Mouse (Mus musculus) CD4-positive, CD25-positive, alpha-beta regulatory T cell, adult 2 months (primary cell): Measurements from ENCODE around the gene D930007J09Rik.

Experiments used
- DNase-seq: peaks from one replicate; pipeline ENCODE4 v3.0.0-alpha.2; 2012; ENCODE audit warnings: low read depth, low spot score

The D930007J09Rik gene

DNA sequence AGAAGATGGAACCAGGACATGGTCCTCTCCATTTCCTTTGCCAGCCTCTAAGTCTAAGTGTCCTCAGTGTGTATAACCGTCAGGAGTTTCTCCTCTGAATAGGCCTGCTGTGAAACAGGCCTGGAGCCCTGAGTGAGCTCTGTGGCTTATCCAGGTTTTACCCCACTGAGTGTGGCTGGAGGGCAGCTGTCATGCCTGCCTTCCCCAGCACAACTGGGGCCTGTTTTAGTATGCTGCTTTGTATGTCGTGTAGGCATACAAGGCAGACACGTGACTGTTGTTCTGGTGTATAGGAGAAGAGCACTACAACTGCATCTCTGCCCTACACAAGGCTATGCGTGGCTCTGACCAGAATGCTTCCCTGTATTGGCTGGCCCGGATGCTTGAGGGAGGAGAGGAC, 17.3 kb upstream of the D930007J09Rik start:
- no peak for DNase-seq

- no peak for DNase-seq
These were observed 16.6 kb upstream of the D930007J09Rik start for GRCm38 (mm10) chr13:32819241-32819640.

DNA sequence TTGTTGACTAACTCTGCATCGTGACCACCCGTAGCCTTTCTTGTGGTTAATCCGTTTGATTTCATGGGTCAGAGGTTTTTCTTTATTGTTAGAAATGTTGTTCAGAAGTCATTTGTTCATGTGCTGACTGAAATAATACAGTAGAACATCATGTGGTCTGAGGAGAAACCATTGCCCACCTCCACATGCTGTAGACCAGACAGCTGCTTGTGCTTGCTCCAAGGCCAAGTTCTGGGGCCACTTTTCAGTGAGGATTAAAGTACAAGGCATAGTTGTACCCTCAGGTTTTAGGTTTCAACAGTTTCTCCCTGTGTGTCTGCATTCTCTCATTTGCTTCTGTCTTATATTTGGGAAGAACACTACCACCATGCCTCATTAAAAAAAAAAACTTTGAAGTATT, 5.0 kb upstream of the D930007J09Rik start:
- DNase-seq = no peak

- no peak for DNase-seq
These were observed 4.2 kb upstream of the D930007J09Rik start for GRCm38 (mm10) chr13:32806820-32807219.

DNA sequence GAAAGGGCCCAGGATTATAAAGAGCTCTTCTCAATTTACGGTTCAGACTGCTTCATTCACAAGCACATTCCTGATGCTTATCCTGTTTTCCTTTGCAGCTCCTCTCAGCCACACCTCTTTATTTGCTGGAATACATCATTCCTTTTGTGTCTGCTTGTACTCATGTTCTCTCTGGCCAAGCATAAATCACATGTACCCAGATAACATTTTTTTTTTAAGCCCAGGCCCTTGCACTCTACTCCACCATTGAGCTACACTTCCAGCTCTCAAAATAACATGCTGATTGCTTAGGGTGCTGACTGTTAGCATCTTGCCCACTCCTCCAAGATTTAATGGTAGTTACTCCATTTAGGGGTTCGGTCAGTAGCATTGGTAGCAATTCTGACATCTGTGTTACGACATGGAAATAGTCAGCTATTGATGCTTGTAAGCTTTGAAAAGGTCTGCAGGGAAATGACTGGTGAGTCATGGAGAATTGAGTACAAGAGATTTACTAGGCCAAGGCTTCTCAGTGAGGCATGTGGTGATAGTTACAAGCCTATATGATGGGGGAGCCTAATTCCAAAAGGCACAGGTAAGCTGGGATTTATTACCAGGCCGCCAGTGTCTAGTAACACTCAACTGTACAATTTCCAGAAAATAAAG, 1.2 kb upstream of the D930007J09Rik start:
- no peak for DNase-seq

DNA sequence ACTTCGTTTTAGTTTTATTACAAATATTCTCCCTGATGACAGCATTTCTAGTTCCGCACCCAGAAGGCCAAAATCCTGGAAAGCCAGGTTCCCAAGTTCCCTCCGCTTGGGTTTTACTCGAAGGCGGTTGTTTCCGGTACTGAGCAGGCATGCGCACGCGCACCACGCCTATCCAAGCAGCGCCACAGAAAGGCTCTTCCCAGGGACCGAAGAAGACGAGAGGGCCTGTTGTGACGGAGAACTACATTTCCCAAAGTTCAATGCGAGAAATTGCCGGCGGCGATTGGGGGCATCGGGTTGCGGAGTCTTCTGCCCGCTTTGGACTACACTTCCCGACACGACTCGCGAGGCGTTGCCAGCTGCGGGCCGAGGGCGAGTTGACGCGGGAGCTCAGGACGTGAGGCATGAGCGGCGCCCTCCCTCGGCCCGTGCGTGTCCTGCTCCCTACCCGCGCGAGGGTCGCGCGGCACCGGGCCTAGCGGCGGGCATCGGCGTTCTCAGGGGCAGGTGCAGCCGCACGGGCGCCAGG, 892 bp downstream of the D930007J09Rik start, which contains the start of gene Wrnip1:
Gene Wrnip1, plus strand, starts transcription at position 346 of the 529 bp plus-strand sequence.
- peak; percentile 98 for DNase-seq

DNA sequence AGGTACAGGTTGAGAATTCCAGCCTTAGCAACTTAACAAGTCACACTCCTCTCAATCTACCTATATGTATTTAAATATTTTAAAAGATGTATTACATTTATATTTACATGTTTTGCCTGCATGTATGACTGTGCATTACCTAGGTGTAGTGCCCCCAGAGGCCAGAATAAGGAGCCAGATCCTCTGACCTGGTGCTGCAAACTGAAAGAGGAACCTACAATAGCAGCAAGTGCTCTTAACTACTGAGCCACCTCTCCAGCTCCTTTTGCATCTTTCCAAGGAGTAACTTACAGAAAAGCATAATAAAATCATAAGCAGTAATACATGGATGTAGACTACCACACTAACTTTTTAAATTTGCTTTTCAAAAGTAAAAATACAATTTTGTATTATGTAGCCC, 1.8 kb downstream of the D930007J09Rik start:
- peak; percentile 70 for DNase-seq

GRCm38 (mm10) chr13:32799131-32799530, 3.5 kb downstream of the D930007J09Rik start:
- DNase-seq = peak; percentile 62

DNA sequence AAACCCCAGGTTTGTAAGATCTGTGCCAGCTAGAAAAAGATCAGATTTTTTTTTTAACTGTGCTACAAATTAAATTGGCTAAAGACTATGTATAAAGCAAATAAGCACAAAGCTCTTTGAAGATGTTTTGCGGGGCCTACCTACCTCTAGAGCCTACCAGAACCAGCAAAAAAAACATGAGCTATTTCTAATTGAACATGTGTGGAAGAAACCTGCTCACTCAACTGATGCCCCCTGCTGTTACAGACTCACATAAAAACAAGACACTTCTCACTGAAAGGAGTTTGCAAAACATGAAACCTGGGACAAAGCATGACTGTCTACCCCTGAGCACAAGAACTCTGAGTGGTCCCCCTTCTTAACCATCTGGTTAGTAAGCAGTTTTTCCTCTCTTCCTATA, 5.6 kb downstream of the D930007J09Rik start:
- DNase-seq = peak; percentile 24

GRCm38 (mm10) chr13:32795166-32795565, 7.5 kb downstream of the D930007J09Rik start:
- DNase-seq = no peak

DNA sequence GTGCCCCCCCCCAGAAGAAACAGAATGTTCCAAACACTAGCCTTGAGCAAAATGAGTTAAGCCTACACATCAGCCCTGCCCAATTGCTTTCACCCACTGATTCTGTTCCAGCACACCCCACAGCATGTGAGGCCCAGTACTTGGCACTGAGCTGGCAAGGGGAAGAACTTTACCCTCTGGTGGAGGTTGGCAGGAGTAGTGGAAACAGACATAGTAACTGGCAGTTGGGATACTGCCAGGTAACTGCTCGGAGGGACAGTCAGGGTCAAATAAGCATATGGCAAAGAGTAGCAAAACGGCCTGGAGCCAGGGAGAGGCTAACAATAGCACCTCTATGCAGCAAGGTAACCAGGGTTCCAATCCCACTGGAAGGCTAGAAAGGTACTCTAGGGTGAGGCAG, 8.0 kb downstream of the D930007J09Rik start:
- DNase-seq = no peak

DNA sequence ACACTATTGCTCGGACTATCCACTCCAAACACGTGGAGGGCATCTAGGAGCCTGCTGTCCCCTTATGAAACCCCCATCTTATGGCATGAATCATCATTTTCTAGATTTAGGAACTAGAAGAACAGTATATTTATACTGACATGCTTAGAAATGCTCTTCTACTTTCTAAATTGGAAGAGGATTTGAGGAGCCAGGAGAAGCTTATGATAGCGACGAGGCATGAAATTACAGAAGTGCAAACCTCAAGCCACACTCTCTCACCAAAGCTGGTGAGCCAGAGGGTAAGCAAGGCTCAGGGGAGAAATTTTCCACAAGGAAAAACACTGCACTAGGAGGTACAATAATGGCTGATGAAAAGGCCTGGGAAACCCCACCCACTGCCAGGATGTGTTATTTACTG, 12.9 kb downstream of the D930007J09Rik start:
- DNase-seq = no peak

- no peak for DNase-seq
These were observed 15.1 kb downstream of the D930007J09Rik start for GRCm38 (mm10) chr13:32787584-32787983.

DNA sequence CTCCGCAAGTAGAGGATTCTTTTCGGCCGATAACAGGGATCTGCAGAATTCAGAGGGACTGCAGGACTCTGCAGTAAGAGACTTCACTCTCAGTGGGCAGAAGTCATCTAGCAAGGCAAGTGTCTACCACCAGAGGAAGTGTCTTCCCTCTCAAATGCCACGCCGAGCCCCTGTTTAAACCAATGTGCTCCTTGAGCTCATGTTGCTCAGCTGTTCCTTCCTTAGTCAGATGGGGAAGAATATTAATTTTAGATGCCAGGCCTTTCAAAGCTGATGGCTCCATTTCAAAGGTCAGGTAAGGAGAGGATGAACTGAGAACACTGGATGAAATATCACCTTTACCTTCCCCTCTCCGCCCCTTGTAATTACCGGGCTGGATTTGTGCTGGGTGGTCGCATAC, 18.8 kb downstream of the D930007J09Rik start, which contains the start of gene Mylk4:
Gene Mylk4, minus strand, starts transcription at position 139 of the 400 bp plus-strand sequence.
- no peak for DNase-seq

DNA sequence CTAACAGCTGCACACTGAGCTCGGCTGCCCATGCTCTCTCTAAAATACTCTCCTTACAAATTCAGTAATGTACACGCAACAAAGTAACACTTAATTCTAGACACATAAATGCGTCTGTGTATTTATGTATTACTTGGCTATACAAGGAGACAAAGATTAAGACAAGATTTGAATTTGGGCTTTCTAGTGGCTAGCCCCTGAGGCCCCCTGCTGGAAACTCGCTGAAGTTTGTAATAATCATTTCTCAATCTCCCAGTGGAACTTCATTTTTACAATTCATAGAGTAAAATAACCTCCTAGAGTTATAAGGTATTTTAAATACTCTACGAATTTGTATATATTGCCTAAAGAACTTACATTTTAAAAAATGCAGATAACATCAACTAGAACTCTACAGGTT, 19.6 kb downstream of the D930007J09Rik start:
- DNase-seq = peak; percentile 12

GRCm38 (mm10) chr13:32778861-32779260, 23.8 kb downstream of the D930007J09Rik start:
- DNase-seq = no peak

- no peak for DNase-seq
These were observed 26.3 kb downstream of the D930007J09Rik start for GRCm38 (mm10) chr13:32776350-32776749.

GRCm38 (mm10) chr13:32775889-32776288, 26.8 kb downstream of the D930007J09Rik start:
- no peak for DNase-seq

DNA sequence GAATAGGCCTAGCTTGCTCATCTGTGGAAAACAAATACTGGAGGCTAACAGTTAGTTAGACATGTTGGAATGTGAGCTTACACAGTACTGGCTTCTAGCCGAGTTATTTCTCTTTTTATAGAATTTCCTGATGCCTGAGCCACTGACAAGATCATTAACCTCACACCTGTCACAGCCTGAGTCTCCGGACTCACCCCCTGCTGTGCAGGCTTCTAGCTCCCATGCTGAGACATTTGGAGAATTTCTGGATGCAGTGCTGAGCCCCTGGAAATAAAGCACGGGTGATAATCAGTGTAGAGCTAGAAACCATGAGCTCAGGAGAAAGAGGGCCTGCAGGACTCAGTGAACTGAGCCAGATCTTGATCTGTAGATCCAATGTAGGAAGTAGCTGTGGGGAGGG, 32.7 kb downstream of the D930007J09Rik start:
- DNase-seq = no peak

DNA sequence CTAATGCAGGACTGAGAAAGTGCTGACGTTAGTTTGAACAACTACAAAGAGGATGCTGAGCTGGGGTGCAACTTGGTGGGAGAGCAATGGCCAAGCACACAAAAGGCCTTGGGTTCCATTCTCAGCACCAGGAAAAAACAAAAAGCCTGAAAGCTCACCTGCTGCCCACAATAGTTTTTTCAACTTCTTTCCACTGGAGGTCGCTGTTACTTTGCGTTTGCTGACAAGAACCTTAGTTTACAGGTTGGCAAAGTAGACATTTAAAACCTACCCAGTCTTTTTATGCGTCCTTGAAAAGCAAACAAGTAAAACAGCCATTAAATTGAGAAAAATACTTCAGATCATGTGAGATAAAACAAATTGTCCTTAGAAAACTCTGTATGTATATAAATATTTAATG, 34.5 kb downstream of the D930007J09Rik start:
- peak; percentile 61 for DNase-seq

- no peak for DNase-seq
These were observed 38.2 kb downstream of the D930007J09Rik start for GRCm38 (mm10) chr13:32764448-32764847.

DNA sequence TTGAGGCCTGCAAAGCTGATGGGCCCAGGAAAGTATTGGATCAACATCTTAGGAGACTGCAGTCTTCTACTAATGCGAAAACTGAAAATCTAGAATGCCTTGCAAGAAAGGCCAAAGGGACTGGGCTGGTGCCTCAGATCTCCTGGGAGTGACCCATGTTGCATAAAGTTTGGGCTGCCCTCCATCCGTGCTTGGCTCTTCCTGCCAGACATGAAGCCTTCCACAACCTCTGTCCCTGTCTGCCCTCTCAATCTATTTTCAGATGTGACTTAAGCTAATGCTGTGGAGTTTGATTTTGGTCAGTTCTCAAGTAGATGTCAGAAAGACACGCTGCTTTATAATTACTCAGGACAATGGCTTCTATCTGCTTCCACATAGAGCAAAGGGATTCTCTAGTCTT, 39.5 kb downstream of the D930007J09Rik start:
- no peak for DNase-seq

GRCm38 (mm10) chr13:32760795-32761194, 41.9 kb downstream of the D930007J09Rik start:
- DNase-seq = no peak
